Mouse (Mus musculus): Measurements from ENCODE around the gene Eme1.

Eme1 gene

DNA sequence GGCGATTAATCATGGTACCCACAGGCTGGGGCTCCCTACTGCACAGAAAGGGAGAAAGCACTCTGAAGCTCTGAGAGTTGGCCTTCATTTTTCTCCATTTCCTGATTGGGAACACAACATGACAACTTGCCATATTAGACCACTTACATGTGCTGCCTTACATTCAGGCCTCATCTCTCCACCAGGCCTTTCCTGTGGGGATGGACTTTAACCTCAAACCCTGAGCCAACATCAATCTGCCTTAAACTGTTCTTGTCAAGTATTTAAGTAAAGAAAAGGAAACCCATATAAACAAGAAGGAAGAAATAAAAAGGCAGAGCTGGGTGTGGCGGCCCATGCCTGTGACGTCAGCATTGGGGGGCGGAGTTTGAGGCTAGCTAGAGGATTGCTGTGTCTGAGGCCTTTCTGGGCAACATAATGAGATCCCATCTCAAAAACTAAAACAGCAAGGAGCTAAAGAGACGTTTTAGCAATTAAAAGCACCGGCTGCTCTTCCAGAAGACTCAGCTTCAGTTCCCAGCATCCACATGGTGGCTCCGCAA, 57.4 kb downstream of the Eme1 start:
- peak; percentile 69 for DNase-seq
